17 mouse cellular contexts compared by ENCODE assay signal in the genomic region with DNA sequence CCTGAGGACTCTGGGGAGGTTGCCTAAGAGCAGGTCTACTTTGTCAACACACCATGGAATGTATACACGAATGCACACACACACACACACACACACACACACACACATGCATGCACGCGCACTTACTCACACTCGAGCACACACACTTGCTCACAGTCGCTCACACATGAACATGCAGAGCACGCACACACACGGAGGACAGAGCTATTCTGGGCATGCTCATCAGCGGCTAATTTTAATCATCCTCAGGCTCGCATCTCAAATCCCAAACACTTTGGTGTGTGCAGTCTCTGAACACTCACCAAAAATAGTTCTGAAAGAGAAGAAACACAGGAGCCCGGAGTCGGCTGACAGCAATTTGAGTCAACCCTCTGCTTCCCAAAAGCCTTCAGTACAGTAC.
DNase-seq lines count a peak whose midpoint lies in the region; ATAC-seq and TF ChIP-seq lines count a peak whose summit lies in the region.
"Had no signal": no experiment of that assay in that cellular context is flagged by ENCODE, and none has a peak within 500 bp of the region (broad histone marks: within the 10 kb centered on the region; RNA-seq: fewer than 3 reads in every experiment).

No protein-coding gene starts in this region.

- no peaks in the 10 kb centered on the region for H3K27me3 ChIP-seq in heart, embryonic 16.5 days (ENCODE audit: control insufficient read depth, insufficient read depth, low read length)
- no peaks in the 10 kb centered on the region for H3K27me3 ChIP-seq in limb, embryonic 15.5 days
- H3K27me3 ChIP-seq: Patski had no signal

- H3K36me3 ChIP-seq in heart, embryonic 16.5 days (ENCODE audit: control insufficient read depth, insufficient read depth), result no peaks in the 10 kb centered on the region
- no peaks in the 10 kb centered on the region for H3K36me3 ChIP-seq in limb, embryonic 15.5 days
- H3K36me3 ChIP-seq: embryonic facial prominence, embryonic 13.5 days; liver, embryonic 15.5 days; midbrain, embryonic 10.5 days had no signal

- 49% methylated on average over 11 of the region's 11 CpGs for WGBS in heart, embryonic 16.5 days
- WGBS in limb, embryonic 15.5 days, result 85% methylated on average over 11 of the region's 11 CpGs

- H3K4me2 ChIP-seq in heart, embryonic 16.5 days (ENCODE audit: low read depth, low read length), result no peak overlapping the region
- H3K4me2 ChIP-seq in limb, embryonic 15.5 days, result no peak overlapping the region
- H3K4me2 ChIP-seq: embryonic facial prominence, embryonic 13.5 days; hindbrain, embryonic 14.5 days; liver, embryonic 15.5 days had no signal

- no peak overlapping the region for H3K4me3 ChIP-seq in heart, embryonic 16.5 days (ENCODE audit: low read length)
- H3K4me3 ChIP-seq in cortical plate, adult 2 months (ENCODE audit: insufficient read depth, low read length), result no peak overlapping the region
- H3K4me3 ChIP-seq in limb, embryonic 15.5 days, result no peak overlapping the region
- H3K4me3 ChIP-seq: embryonic facial prominence, embryonic 13.5 days; liver, embryonic 15.5 days; midbrain, embryonic 10.5 days had no signal

- H3K27ac ChIP-seq in heart, embryonic 16.5 days (ENCODE audit: low read length), result peak overlapping the region; percentile 76
- H3K27ac ChIP-seq in cortical plate, adult 2 months (ENCODE audit: insufficient read depth, low read length), result peak overlapping the region; percentile 31; the same call in 1 of the 2 replicates
- H3K27ac ChIP-seq in limb, embryonic 15.5 days, result no peak overlapping the region
- H3K27ac ChIP-seq: embryonic facial prominence, embryonic 13.5 days; hindbrain, embryonic 14.5 days; liver, embryonic 15.5 days; midbrain, embryonic 10.5 days had no signal

- peaks cover 8% of the 10 kb centered on the region for H3K4me1 ChIP-seq in heart, embryonic 16.5 days (ENCODE audit: control insufficient read depth, insufficient read depth, low read length)
- H3K4me1 ChIP-seq in cortical plate, adult 2 months (ENCODE audit: control insufficient read depth, insufficient read depth, low read length), result peaks cover 3% of the 10 kb centered on the region
- 0 out of 2 replicates have a peak, but pooled peaks cover 5% of the 10 kb centered on the region for H3K4me1 ChIP-seq in limb, embryonic 15.5 days
- H3K4me1 ChIP-seq: midbrain, embryonic 10.5 days had no signal

- ATAC-seq in heart, embryonic 16.5 days (replicated peaks; ENCODE audit: extremely low read depth, insufficient read depth, low FRiP score), result peak; percentile 77
- 0 out of 2 replicates have a peak, but pooled peaks have one; percentile 22 for ATAC-seq in limb, embryonic 15.5 days (ENCODE audit: insufficient number of reproducible peaks, low FRiP score, low TSS enrichment, low read depth)
- no peak for ATAC-seq in monocyte, adult 5-6 weeks (replicated peaks; ENCODE audit: insufficient number of reproducible peaks, low FRiP score, low TSS enrichment, poor library complexity, severe bottlenecking)
- ATAC-seq: intestine, embryonic 16.5 days; Patski had no signal

- no peak for TF ChIP-seq CTCF in cortical plate, adult 2 months (IDR thresholded peaks at IDR 0.05; ENCODE audit: extremely low read depth, insufficient read depth, low read length)

- DNase-seq in gastrocnemius, adult 18-20 months (ENCODE audit: low spot score), result peak; percentile 47
- no peak for DNase-seq in gastrocnemius, postnatal 10 days
- DNase-seq in heart, adult 9 months (ENCODE audit: low spot score in 2 of 2), result no peak
- no peak for DNase-seq in cerebellum, adult 9-11 months
- DNase-seq: B cell, adult 2 months; lung, postnatal 14 days; retina, postnatal 1 day had no signal

- TF ChIP-seq POLR2A in cortical plate, adult 2 months (IDR thresholded peaks at IDR 0.05; ENCODE audit: extremely low read depth, insufficient read depth, low read length), result no peak

- H3K9me3 ChIP-seq in heart, embryonic 16.5 days (replicated peaks; ENCODE audit: control insufficient read depth, low read length), result no peaks in the 10 kb centered on the region
- no peaks in the 10 kb centered on the region for H3K9me3 ChIP-seq in limb, embryonic 15.5 days
- H3K9me3 ChIP-seq: embryonic facial prominence, embryonic 13.5 days; liver, embryonic 15.5 days; midbrain, embryonic 10.5 days had no signal

- H3K9ac ChIP-seq in heart, embryonic 16.5 days (ENCODE audit: low read length), result peak overlapping the region; percentile 11; the same call in 1 of the 2 replicates
- H3K9ac ChIP-seq in limb, embryonic 15.5 days, result no peak overlapping the region
- H3K9ac ChIP-seq: embryonic facial prominence, embryonic 13.5 days; hindbrain, embryonic 14.5 days; liver, embryonic 15.5 days had no signal
